Comparison of ENCODE assay signal across 9 mouse cellular contexts in the genomic region with DNA sequence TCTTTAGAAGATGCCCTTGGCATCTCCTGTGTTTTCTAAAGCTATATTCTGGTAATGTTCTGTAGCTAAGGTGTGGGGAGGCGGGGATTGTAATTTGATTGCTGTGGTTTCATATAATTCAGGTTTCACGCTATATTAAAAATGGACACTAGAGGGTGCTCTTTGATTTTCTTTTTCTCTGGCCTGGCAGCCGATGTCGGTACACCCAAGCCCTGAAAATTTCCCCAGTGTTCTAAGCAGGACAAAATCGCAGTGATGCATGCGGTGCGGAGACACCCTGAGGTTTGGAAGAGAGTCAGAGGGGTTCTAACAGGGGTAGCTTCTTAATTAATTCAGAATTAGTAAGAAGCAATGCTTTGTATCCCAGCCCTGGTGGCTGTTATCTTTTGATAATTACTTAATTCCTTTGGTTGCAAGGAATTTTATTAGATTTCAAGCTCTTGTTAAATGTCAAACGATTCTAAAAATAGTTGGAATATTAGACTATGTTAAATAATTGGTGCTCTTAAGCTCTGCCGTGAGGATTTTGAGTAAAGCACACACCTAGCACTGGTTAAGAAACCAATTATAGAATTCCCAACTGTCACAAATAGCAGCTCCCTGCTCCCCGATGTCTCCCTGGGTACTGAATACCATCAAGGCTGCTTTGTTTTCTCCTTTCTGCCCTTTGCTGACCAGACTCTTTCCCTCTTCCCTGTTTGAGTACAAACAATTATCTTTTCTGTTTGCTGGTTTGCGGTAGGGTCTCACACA.
A peak's percentile ranks its signal among the peaks of the same experiment; 100 is the strongest.
DNase-seq lines count a peak whose midpoint lies in the region; ATAC-seq and TF ChIP-seq lines count a peak whose summit lies in the region.
"Had no signal": no experiment of that assay in that cellular context is flagged by ENCODE, and none has a peak within 500 bp of the region (broad histone marks: within the 10 kb centered on the region; RNA-seq: fewer than 3 reads in every experiment).

No protein-coding gene starts in this region.

- H3K27ac ChIP-seq in heart, adult 2 months, result no peak overlapping the region
- no peak overlapping the region for H3K27ac ChIP-seq in heart, embryonic 11.5 days (ENCODE audit: low read depth, low read length)
- H3K27ac ChIP-seq in neural tube, embryonic 13.5 days (replicated peaks), result no peak overlapping the region
- H3K27ac ChIP-seq: liver, embryonic 13.5 days had no signal

- H3K27me3 ChIP-seq in heart, adult 2 months (ENCODE audit: control insufficient read depth, insufficient read depth, low read length), result no peaks in the 10 kb centered on the region
- peaks cover 13% of the 10 kb centered on the region for H3K27me3 ChIP-seq in heart, embryonic 11.5 days (ENCODE audit: control insufficient read depth, insufficient read depth, low read length)
- H3K27me3 ChIP-seq in E14TG2a.4 (ENCODE audit: insufficient read depth, low read length), result peaks cover 9% of the 10 kb centered on the region; the same call in 1 of the 2 replicates
- peaks cover 9% of the 10 kb centered on the region for H3K27me3 ChIP-seq in neural tube, embryonic 13.5 days

- DNase-seq in heart, adult 2 months, result no peak
- DNase-seq in cerebellum, adult 11 months, result peak; percentile 15
- DNase-seq in heart, adult 9 months (ENCODE audit: low spot score in 2 of 2), result peak; percentile 9 to 21
- DNase-seq in layer of hippocampus, postnatal 14 days (ENCODE audit: low spot score in 2 of 2), result peak; percentile 42 to 89
- DNase-seq in spleen, postnatal 14 days (ENCODE audit: low spot score in 2 of 2), result no peak
- DNase-seq: liver, embryonic 13.5 days had no signal

- H3K9ac ChIP-seq in heart, adult 2 months (ENCODE audit: low read depth, low read length), result no peak overlapping the region
- H3K9ac ChIP-seq in heart, embryonic 11.5 days (ENCODE audit: low read depth, low read length), result no peak overlapping the region
- H3K9ac ChIP-seq in neural tube, embryonic 13.5 days, result peak overlapping the region; percentile 41; the same call in 1 of the 2 replicates
- H3K9ac ChIP-seq: liver, embryonic 13.5 days had no signal

- H3K4me2 ChIP-seq in heart, embryonic 11.5 days, result no peak overlapping the region
- no peak overlapping the region for H3K4me2 ChIP-seq in neural tube, embryonic 13.5 days
- H3K4me2 ChIP-seq: liver, embryonic 13.5 days had no signal

- H3K4me1 ChIP-seq in heart, adult 2 months (ENCODE audit: control insufficient read depth, insufficient read depth, low read length), result no peaks in the 10 kb centered on the region
- no peaks in the 10 kb centered on the region for H3K4me1 ChIP-seq in heart, embryonic 11.5 days (ENCODE audit: control insufficient read depth, insufficient read depth, low read length)
- no peaks in the 10 kb centered on the region for H3K4me1 ChIP-seq in E14TG2a.4 (replicated peaks; ENCODE audit: low read depth, low read length)
- H3K4me1 ChIP-seq in neural tube, embryonic 13.5 days (replicated peaks), result 0 out of 2 replicates have a peak, but pooled peaks cover 12% of the 10 kb centered on the region
- H3K4me1 ChIP-seq: liver, embryonic 13.5 days had no signal

- intact Hi-C loops in heart, adult 2 months (cut with DNase I), result loop anchor here (1.0 to 5.0 kb wide), 3 partner anchors 60 to 617 kb away; partner anchors contain the start of gene Grik4

- H3K4me3 ChIP-seq in heart, adult 2 months, result no peak overlapping the region
- H3K4me3 ChIP-seq in heart, embryonic 11.5 days (ENCODE audit: low read depth, low read length), result no peak overlapping the region
- H3K4me3 ChIP-seq in E14TG2a.4 (replicated peaks; ENCODE audit: low read length), result no peak overlapping the region
- H3K4me3 ChIP-seq in neural tube, embryonic 13.5 days, result no peak overlapping the region
- H3K4me3 ChIP-seq: liver, embryonic 13.5 days had no signal

- no peaks in the 10 kb centered on the region for H3K79me2 ChIP-seq in heart, adult 2 months (replicated peaks; ENCODE audit: control insufficient read depth, insufficient read depth, low read length)

- ATAC-seq in heart, embryonic 11.5 days (replicated peaks; ENCODE audit: insufficient number of reproducible peaks, low FRiP score, low TSS enrichment), result no peak
- ATAC-seq in neural tube, embryonic 13.5 days (ENCODE audit: low read depth), result peak; percentile 82; the same call in 1 of the 2 replicates

- H3K9me3 ChIP-seq in heart, embryonic 11.5 days (replicated peaks; ENCODE audit: control insufficient read depth, low read length), result no peaks in the 10 kb centered on the region
- H3K9me3 ChIP-seq in E14TG2a.4 (ENCODE audit: low read length), result no peaks in the 10 kb centered on the region
- H3K9me3 ChIP-seq in neural tube, embryonic 13.5 days, result no peaks in the 10 kb centered on the region
- H3K9me3 ChIP-seq: liver, embryonic 13.5 days had no signal

- TF ChIP-seq POLR2A in heart, adult 2 months (IDR thresholded peaks at IDR 0.05; ENCODE audit: insufficient read depth, low read depth, low read length), result no peak

- TF ChIP-seq EP300 in heart, adult 2 months (IDR thresholded peaks at IDR 0.05; ENCODE audit: insufficient read depth, low read depth, low read length), result no peak

- 25% methylated on average over 11 of the region's 11 CpGs for WGBS in heart, adult 2 months
- WGBS in heart, embryonic 11.5 days (ENCODE audit: insufficient replicate concordance), result 31% methylated on average over 11 of the region's 11 CpGs
- 28% methylated on average over 11 of the region's 11 CpGs for WGBS in neural tube, embryonic 13.5 days

- TF ChIP-seq CTCF in heart, adult 2 months (IDR thresholded peaks at IDR 0.05), result peak; percentile 81
- peak; percentile 51 for TF ChIP-seq CTCF in E14TG2a.4 (conservative IDR thresholded peaks at IDR 0.05; ENCODE audit: low read length)

- H3K36me3 ChIP-seq in heart, adult 2 months (ENCODE audit: control insufficient read depth, insufficient read depth, low read length), result no peaks in the 10 kb centered on the region
- no peaks in the 10 kb centered on the region for H3K36me3 ChIP-seq in heart, embryonic 11.5 days (ENCODE audit: control insufficient read depth, insufficient read depth, low read length)
- no peaks in the 10 kb centered on the region for H3K36me3 ChIP-seq in E14TG2a.4 (ENCODE audit: insufficient read depth, low read length)
- H3K36me3 ChIP-seq in neural tube, embryonic 13.5 days, result no peaks in the 10 kb centered on the region
- H3K36me3 ChIP-seq: liver, embryonic 13.5 days had no signal

Comparison
In these comparisons a context has a peak if more than half of its experiments do, and no peak if none do; other contexts are left out.
1. DNase-seq: peak in cerebellum, adult 11 months (single experiment), heart, adult 9 months (2 of 2) and layer of hippocampus, postnatal 14 days (2 of 2); none in heart, adult 2 months (0 of 2) and spleen, postnatal 14 days (0 of 2).